Mouse (Mus musculus): Measurements from ENCODE around the gene Atp5k.

Gene Atp5k

GRCm38 (mm10) chr5:108427186-108427585 is 7.1 kb downstream of the Atp5k start:
- no peak for DNase-seq (ENCODE audit: low spot score)

DNA sequence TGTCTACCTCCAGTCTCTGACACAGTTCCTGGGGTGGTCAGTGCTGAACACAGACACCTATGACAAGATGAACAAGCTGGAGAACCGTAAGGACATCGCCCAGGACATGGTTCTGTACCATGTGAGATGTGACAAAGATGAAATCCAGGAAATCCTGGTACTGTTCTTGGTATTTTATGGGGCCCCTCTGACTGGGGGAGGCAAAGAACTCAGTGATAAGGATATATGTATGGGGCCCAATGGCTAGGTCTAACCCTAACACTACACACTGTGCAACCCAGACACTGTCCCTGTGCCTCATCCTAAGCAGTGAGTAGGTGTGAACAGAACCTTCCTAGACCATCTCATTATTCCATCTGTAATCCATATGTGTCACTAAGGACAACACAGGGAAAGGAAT is 10.8 kb downstream of the Atp5k start:
- DNase-seq (ENCODE audit: low spot score), result no peak

GRCm38 (mm10) chr5:108422741-108423140 is 11.5 kb downstream of the Atp5k start:
- no peak for DNase-seq (ENCODE audit: low spot score)

GRCm38 (mm10) chr5:108414711-108415110 is 19.5 kb downstream of the Atp5k start:
- no peak for DNase-seq (ENCODE audit: low spot score)

DNA sequence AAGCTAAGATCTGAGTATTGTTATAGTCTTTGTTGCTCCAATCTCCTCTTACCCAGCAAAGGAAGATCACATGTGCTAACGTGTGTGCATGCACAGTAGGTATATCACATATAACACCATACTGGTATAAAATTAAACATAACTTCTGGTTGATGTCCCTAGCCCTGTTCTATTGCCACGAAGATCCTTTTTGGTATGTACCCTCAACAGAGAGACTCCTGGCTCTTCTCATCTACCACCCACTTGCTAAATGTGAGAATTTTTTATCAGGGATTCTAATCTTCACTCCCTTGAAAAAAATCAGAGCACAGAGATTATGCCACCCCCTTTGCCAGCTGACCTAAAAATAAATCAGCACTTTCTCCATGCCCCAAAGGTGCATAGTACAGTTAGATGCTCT is 27.3 kb downstream of the Atp5k start:
- no peak for DNase-seq (ENCODE audit: low spot score)

DNA sequence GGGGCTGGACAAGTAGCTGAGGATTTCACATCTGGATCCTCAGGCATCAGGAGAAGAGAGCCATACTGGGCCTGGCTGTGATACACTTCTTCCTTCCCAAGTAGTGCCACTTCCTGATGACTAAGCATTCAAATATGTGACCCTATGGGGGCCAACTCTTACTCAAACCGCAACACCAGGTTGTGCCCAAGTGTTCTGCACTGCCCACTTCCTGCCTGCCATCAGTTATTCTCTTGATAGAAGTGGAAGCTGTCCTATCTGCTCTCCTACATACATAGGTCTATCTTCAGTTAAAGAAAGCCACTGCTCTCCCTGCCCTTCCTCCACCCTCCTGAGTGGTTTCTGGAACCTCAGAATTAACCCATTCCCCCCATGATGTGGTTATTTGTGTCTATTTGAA is 28.8 kb downstream of the Atp5k start:
- DNase-seq (ENCODE audit: low spot score), result no peak

- DNase-seq (ENCODE audit: low spot score), result no peak
Measured at GRCm38 (mm10) chr5:108403453-108403852, 30.8 kb downstream of the Atp5k start.

DNA sequence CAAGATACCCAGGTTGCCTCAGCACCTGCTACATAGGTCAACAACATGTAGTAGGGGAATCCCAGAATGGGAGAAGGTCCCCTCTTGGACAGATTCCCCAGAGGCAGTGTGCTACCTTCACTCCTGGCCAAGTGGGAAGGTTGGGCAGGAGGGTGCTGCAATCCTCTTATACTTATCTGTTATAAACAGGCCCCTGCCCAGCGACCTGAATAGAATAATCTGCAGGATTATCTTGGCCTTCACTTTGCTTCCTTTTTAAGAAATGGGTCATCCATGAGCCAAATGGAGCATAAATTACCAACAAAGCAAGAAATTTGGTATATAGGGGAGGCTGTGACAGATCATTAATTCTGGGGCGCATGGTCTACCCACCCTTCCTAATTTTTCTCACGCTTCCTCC is 44.5 kb downstream of the Atp5k start:
- DNase-seq (ENCODE audit: low spot score), result no peak

DNA sequence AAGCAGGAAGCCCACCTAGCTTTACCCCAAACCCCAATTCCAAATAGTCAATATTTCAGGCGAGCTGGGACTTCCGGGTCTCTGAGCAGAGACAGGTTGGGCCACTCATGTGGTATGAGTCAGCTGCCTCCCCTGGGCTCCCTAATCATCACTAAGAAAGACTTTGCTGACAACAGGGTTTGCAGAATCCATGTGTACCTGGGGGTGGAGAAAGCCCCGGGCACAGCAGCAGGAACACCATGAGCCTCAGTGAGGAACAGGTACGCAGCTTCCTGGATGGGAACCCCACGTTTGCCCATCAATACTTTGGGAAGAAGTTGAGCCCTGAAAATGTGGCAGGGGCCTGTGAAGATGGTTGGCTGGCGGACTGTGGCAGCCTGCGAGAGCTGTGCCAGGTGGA is 46.0 kb downstream of the Atp5k start, which contains the start of gene Pde6b:
Gene Pde6b, plus strand, starts transcription at position 191 of the 400 bp plus-strand sequence.
- no peak for DNase-seq (ENCODE audit: low spot score)

GRCm38 (mm10) chr5:108386449-108386848 is 47.8 kb downstream of the Atp5k start:
- DNase-seq (ENCODE audit: low spot score), result no peak

- DNase-seq (ENCODE audit: low spot score), result no peak
Measured at GRCm38 (mm10) chr5:108385632-108386031, 48.6 kb downstream of the Atp5k start.

Measured in ovary, postnatal 10 days (tissue).